In genomic region chr19:57359701-57360326, GRCm38 (mm10) we compare ENCODE assay signal across 8 mouse cellular contexts. TPM values are rescaled to one million over a fixed set of nuclear protein-coding genes. Genes with fewer than 3 reads are reported as not detected.
DNase-seq lines count a peak whose midpoint lies in the region; ATAC-seq and TF ChIP-seq lines count a peak whose summit lies in the region.

No protein-coding gene starts in this region.

- no peak for TF ChIP-seq EP300 in heart, postnatal 0 days (IDR thresholded peaks at IDR 0.05; ENCODE audit: low read depth)

- H3K27ac ChIP-seq in thymus, adult 2 months (ENCODE audit: control insufficient read depth, insufficient read depth, low read length): peak overlapping the region; percentile 57
- peak overlapping the region; percentile 96 for H3K27ac ChIP-seq in heart, postnatal 0 days (ENCODE audit: low read depth)
- peak overlapping the region; percentile 96 for H3K27ac ChIP-seq in liver, embryonic 12.5 days
- peak overlapping the region; percentile 83 for H3K27ac ChIP-seq in stomach, embryonic 16.5 days (ENCODE audit: low read length)

- no peaks in the 10 kb centered on the region for H3K9me3 ChIP-seq in heart, postnatal 0 days (replicated peaks; ENCODE audit: control insufficient read depth, low read length)
- H3K9me3 ChIP-seq in liver, embryonic 12.5 days (replicated peaks): no peaks in the 10 kb centered on the region
- no peaks in the 10 kb centered on the region for H3K9me3 ChIP-seq in stomach, embryonic 16.5 days (replicated peaks; ENCODE audit: control insufficient read depth, low read length)

- ATAC-seq in heart, postnatal 0 days (ENCODE audit: insufficient read depth, low read depth): no peak
- no peak for ATAC-seq in liver, embryonic 12.5 days
- no peak for ATAC-seq in stomach, embryonic 16.5 days (ENCODE audit: insufficient read depth, low FRiP score)

- no peaks in the 10 kb centered on the region for H3K27me3 ChIP-seq in thymus, adult 2 months (ENCODE audit: control insufficient read depth, insufficient read depth, low read length)
- H3K27me3 ChIP-seq in heart, postnatal 0 days (ENCODE audit: control insufficient read depth, insufficient read depth, low read length): no peaks in the 10 kb centered on the region
- no peaks in the 10 kb centered on the region for H3K27me3 ChIP-seq in liver, embryonic 12.5 days (replicated peaks)
- H3K27me3 ChIP-seq in stomach, embryonic 16.5 days (ENCODE audit: control insufficient read depth, insufficient read depth, low read length): no peaks in the 10 kb centered on the region

- no peaks in the 10 kb centered on the region for H3K36me3 ChIP-seq in thymus, adult 2 months (ENCODE audit: control insufficient read depth, insufficient read depth, low read length)
- no peaks in the 10 kb centered on the region for H3K36me3 ChIP-seq in heart, postnatal 0 days (replicated peaks; ENCODE audit: control insufficient read depth, insufficient read depth, low read length)
- peaks cover 6% of the 10 kb centered on the region; the same call in 1 of the 2 replicates for H3K36me3 ChIP-seq in liver, embryonic 12.5 days
- H3K36me3 ChIP-seq in stomach, embryonic 16.5 days (ENCODE audit: control insufficient read depth, insufficient read depth, low read length): no peaks in the 10 kb centered on the region

- no peak for TF ChIP-seq CTCF in thymus, adult 2 months (IDR thresholded peaks at IDR 0.05; ENCODE audit: borderline replicate concordance, control insufficient read depth, extremely low read depth, insufficient read depth, low read length, poor library complexity)
- peak; percentile 15 for TF ChIP-seq CTCF in heart, postnatal 0 days (IDR thresholded peaks at IDR 0.05; ENCODE audit: low read depth)

- peak overlapping the region; percentile 61 for H3K4me2 ChIP-seq in heart, postnatal 0 days (ENCODE audit: low read depth, low read length)
- peak overlapping the region; percentile 83 for H3K4me2 ChIP-seq in liver, embryonic 12.5 days
- H3K4me2 ChIP-seq in stomach, embryonic 16.5 days (ENCODE audit: low read depth, low read length): peak overlapping the region; percentile 77

- TF ChIP-seq POLR2A in thymus, adult 2 months (IDR thresholded peaks at IDR 0.05; ENCODE audit: control insufficient read depth, extremely low read depth, insufficient read depth, low read length, poor library complexity): no peak

- H3K4me1 ChIP-seq in thymus, adult 2 months (replicated peaks; ENCODE audit: control insufficient read depth, insufficient read depth, low read length): peaks cover 50% of the 10 kb centered on the region
- H3K4me1 ChIP-seq in heart, postnatal 0 days (ENCODE audit: control insufficient read depth, insufficient read depth): peaks cover 39% of the 10 kb centered on the region
- H3K4me1 ChIP-seq in liver, embryonic 12.5 days: peaks cover 81% of the 10 kb centered on the region
- peaks cover 42% of the 10 kb centered on the region for H3K4me1 ChIP-seq in stomach, embryonic 16.5 days (ENCODE audit: control insufficient read depth, insufficient read depth, low read length)

- peak; percentile 46 for DNase-seq in adrenal gland, adult 2 months
- no peak for DNase-seq in adrenal gland, postnatal 4 days (ENCODE audit: low spot score in 2 of 2)
- peak; percentile 64 for DNase-seq in thymus, adult 2 months
- no peak for DNase-seq in thymus, adult 18-20 months
- DNase-seq in heart, postnatal 0 days (ENCODE audit: low spot score): no peak
- DNase-seq in left cerebral cortex, adult 8-10 months (ENCODE audit: low spot score in 2 of 2): no peak

- peak overlapping the region; percentile 52 for H3K9ac ChIP-seq in heart, postnatal 0 days (replicated peaks; ENCODE audit: low read depth, low read length)
- H3K9ac ChIP-seq in liver, embryonic 12.5 days: peak overlapping the region; percentile 73
- H3K9ac ChIP-seq in stomach, embryonic 16.5 days (ENCODE audit: low read length): peak overlapping the region; percentile 69

- WGBS in thymus, adult 2 months: 2% methylated on average over 10 of the region's 10 CpGs
- WGBS in heart, postnatal 0 days: 22% methylated on average over 10 of the region's 10 CpGs
- WGBS in liver, embryonic 12.5 days (ENCODE audit: insufficient replicate concordance): 16% methylated on average over 10 of the region's 10 CpGs
- 32% methylated on average over 10 of the region's 10 CpGs for WGBS in stomach, embryonic 16.5 days

- peak overlapping the region; percentile 26 for H3K4me3 ChIP-seq in thymus, adult 2 months (ENCODE audit: control insufficient read depth, insufficient read depth, low read length)
- H3K4me3 ChIP-seq in heart, postnatal 0 days (ENCODE audit: low read depth, low read length): peak overlapping the region; percentile 84
- H3K4me3 ChIP-seq in liver, embryonic 12.5 days: peak overlapping the region; percentile 95
- H3K4me3 ChIP-seq in stomach, embryonic 16.5 days (replicated peaks; ENCODE audit: low read length): peak overlapping the region; percentile 92

RNA-seq across cellular contexts. Expression of gene Fam160b1, which starts 0.7 kb away (rescaled TPM):
- total RNA-seq in adrenal gland, adult 2 months (2021): 10 to 100 TPM; 19.4 to 20.6 TPM
- polyA plus RNA-seq in adrenal gland, adult 2 months (2012; rRNA removed): 9.6 and 10.6 TPM in 2 replicates
- 10 to 100 TPM; 28.6 to 30.0 TPM for total RNA-seq in adrenal gland, postnatal 4 days (2021)
- 26.1 and 28.3 TPM in 2 replicates for polyA plus RNA-seq in thymus, adult 2 months (2012; rRNA removed)
- total RNA-seq in heart, postnatal 0 days (2014; rRNA removed; ENCODE audit: low replicate concordance): 12.6 and 16.3 TPM in 2 replicates
- polyA plus RNA-seq in heart, postnatal 0 days (2015; fragmentation: Nextera tagmentation; extraction: Ambion mirVana): 7.0 and 7.8 TPM in 2 replicates
- 9.2 and 9.5 TPM in 2 replicates for polyA plus RNA-seq in liver, embryonic 12.5 days (2016; fragmentation: Nextera tagmentation; extraction: Ambion mirVana)
- 11.6 and 12.4 TPM in 2 replicates for polyA plus RNA-seq in stomach, embryonic 16.5 days (2015; fragmentation: Nextera tagmentation; extraction: Ambion mirVana)
- 10 to 100 TPM; 23.6 to 24.7 (median 24.1) TPM for total RNA-seq in left cerebral cortex, adult 8-10 months (2022)

RNA-seq across cellular contexts. Expression of gene Ablim1, which starts 45.1 kb away (rescaled TPM):
- 10 to 100 TPM; 33.6 to 39.9 TPM for total RNA-seq in adrenal gland, adult 2 months (2021)
- polyA plus RNA-seq in adrenal gland, adult 2 months (2012; rRNA removed): 15.8 and 20.5 TPM in 2 replicates
- total RNA-seq in adrenal gland, postnatal 4 days (2021): 10 to 100 TPM; 50.9 to 59.8 TPM
- 216 and 231 TPM in 2 replicates for polyA plus RNA-seq in thymus, adult 2 months (2012; rRNA removed)
- total RNA-seq in heart, postnatal 0 days (2014; rRNA removed; ENCODE audit: low replicate concordance): 169 and 235 TPM in 2 replicates
- polyA plus RNA-seq in heart, postnatal 0 days (2015; fragmentation: Nextera tagmentation; extraction: Ambion mirVana): 82.6 and 106 TPM in 2 replicates
- 6.1 and 7.8 TPM in 2 replicates for polyA plus RNA-seq in liver, embryonic 12.5 days (2016; fragmentation: Nextera tagmentation; extraction: Ambion mirVana)
- 66.5 and 85.4 TPM in 2 replicates for polyA plus RNA-seq in stomach, embryonic 16.5 days (2015; fragmentation: Nextera tagmentation; extraction: Ambion mirVana)
- 100 to 1,000 TPM; 103 to 121 (median 110) TPM for total RNA-seq in left cerebral cortex, adult 8-10 months (2022)

Comparison
In these comparisons a context has a peak if more than half of its experiments do, and no peak if none do; other contexts are left out.
1. DNase-seq: peak in adrenal gland, adult 2 months (single experiment) and thymus, adult 2 months (single experiment); none in adrenal gland, postnatal 4 days (0 of 2), thymus, adult 18-20 months (0 of 2), heart, postnatal 0 days (single experiment) and left cerebral cortex, adult 8-10 months (0 of 2).
2. H3K4me3 ChIP-seq: peak in every context shown above with its lines; median percentile 95 in liver, embryonic 12.5 days; 92 in stomach, embryonic 16.5 days; 84 in heart, postnatal 0 days; 26 in thymus, adult 2 months.
3. Peak in every context shown above with its lines, with median percentiles within 50 percentile points of each other: H3K27ac ChIP-seq, H3K4me2 ChIP-seq and H3K9ac ChIP-seq.